Mouse (Mus musculus) liver, embryonic 14.5 days (tissue): ENCODE measurements at regions not wholly inside any gene's neighbourhood (a gene's known extent, or its start where the extent isn't known, plus 50 kb on each side); places are given as distances from the start of the nearest gene placed in this dataset.

ENCODE experiments used
- ATAC-seq: fragments of 200-750 bp; cut with Nextera tagmentation; 2 replicates; pipeline ENCODE4 v1.8.0; 2017; ENCODE audit warnings: moderate number of reproducible peaks, mild to moderate bottlenecking, moderate library complexity; ENCODE audit not compliant: insufficient read depth
- DNase-seq, 3 experiments: peaks; one replicate each; pipeline ENCODE4 v3.0.0-alpha.2; 2012 to 2013; ENCODE audit warnings: low read depth in 3 of 3, low spot score in 3 of 3
- H3K27ac ChIP-seq: fragments of 300-500 bp; sonication (generic); 2 replicates; pipeline ENCODE4 v1.5.1; 2014; ENCODE audit warnings: moderate library complexity, mild to moderate bottlenecking, control low read depth, inconsistent platforms
- H3K27me3 ChIP-seq: fragments of 300-500 bp; sonication (generic); 2 replicates; pipeline ENCODE4 v1.6.1; 2014; ENCODE audit warnings: mild to moderate bottlenecking, low read length, moderate library complexity; ENCODE audit not compliant: control insufficient read depth, insufficient read depth
- H3K36me3 ChIP-seq: fragments of 300-500 bp; sonication (generic); replicated peaks from 2 replicates; pipeline ENCODE4 v1.6.1; 2014; ENCODE audit warnings: low read depth; ENCODE audit not compliant: control insufficient read depth, insufficient read depth
- H3K4me1 ChIP-seq, 2 experiments: fragments of 200-500 bp in 1 of 2; fragments of 300-500 bp in 1 of 2; sonication (generic) in 1 of 2; replicated peaks; 2 replicates each; pipeline ENCODE4 v1.6.1; 2012 to 2014; ENCODE audit warnings: antibody characterized with exemption in 1 of 2, inconsistent platforms in 1 of 2, low read length in 1 of 2; ENCODE audit not compliant: control insufficient read depth in 2 of 2, insufficient read depth in 2 of 2
- H3K4me2 ChIP-seq: fragments of 300-500 bp; sonication (generic); 2 replicates; pipeline ENCODE4 v1.6.1; 2014; ENCODE audit warnings: low read depth, mild to moderate bottlenecking, control low read depth, moderate library complexity
- H3K4me3 ChIP-seq, 2 experiments: fragments of 200-500 bp in 1 of 2; fragments of 300-500 bp in 1 of 2; sonication (generic) in 1 of 2; 2 replicates each; pipeline ENCODE4 v1.5.1; 2012 to 2014; ENCODE audit warnings: low read depth in 2 of 2, low read length in 2 of 2, mild to moderate bottlenecking in 2 of 2, control low read depth in 1 of 2, inconsistent platforms in 1 of 2, moderate library complexity in 1 of 2; ENCODE audit not compliant: insufficient read depth in 1 of 2
- H3K9ac ChIP-seq: fragments of 300-500 bp; sonication (generic); replicated peaks from 2 replicates; pipeline ENCODE4 v1.6.1; 2014; ENCODE audit warnings: mild to moderate bottlenecking, control low read depth, moderate library complexity
- H3K9me3 ChIP-seq: fragments of 300-500 bp; sonication (generic); 2 replicates; pipeline ENCODE4 v1.6.1; 2016; ENCODE audit warnings: low read length, mixed read lengths; ENCODE audit not compliant: control insufficient read depth
- CTCF ChIP-seq: IDR thresholded peaks from 2 replicates; pipeline ENCODE4 v1.5.1; 2016; ENCODE audit warnings: antibody characterized with exemption, low read depth, control low read depth
- EP300 ChIP-seq: IDR thresholded peaks from 2 replicates; pipeline ENCODE4 v1.6.1; 2016; ENCODE audit warnings: antibody characterized with exemption, low read depth
- WGBS: fragments of 180-500 bp; shearing (Covaris S2); extraction: QIAGEN DNeasy Blood & Tissue Kit; methylation state at CpG from one replicate; pipeline ENCODE4 v1.1.7; 2014; ENCODE audit not compliant: insufficient replicate concordance; 5-methylcytosine and 5-hydroxymethylcytosine counted together

DNA sequence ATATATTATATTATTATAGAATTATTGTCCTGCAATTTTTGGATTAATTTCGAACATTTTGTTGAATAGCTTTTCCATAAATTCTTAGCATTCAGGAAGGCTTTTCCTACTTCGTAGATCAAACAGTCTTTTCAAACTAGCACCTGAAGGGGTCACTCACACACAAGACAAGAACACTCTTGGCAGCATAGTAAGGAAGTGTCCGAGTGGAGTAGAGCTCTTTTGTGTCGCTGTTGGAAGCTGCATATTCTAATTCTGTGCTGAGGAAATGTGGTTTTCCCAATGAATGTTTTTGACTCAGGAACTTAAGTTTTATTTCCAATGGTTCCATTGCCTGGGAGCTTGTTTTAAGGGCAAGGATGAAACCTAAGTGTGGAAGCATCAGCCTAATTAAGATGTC lies 290.2 kb upstream of the Fam241a start:
- Histone ChIP-seq H3K4me1 (no peaks in the 10 kb centered on the region), H3K27ac (no peak overlapping the region), H3K9me3 (no peaks in the 10 kb centered on the region), H3K27me3 (no peaks in the 10 kb centered on the region), H3K4me2 (no peak overlapping the region), H3K36me3 (no peaks in the 10 kb centered on the region), H3K9ac (no peak overlapping the region), H3K4me3 (no peak overlapping the region)
- ATAC-seq (no peak), DNase-seq (no peak)
- no peak for TF ChIP-seq EP300
- TF ChIP-seq CTCF, result no peak
- 5% methylated on average over 4 of the region's 4 CpGs for WGBS

- Histone ChIP-seq H3K36me3 (no peaks in the 10 kb centered on the region), H3K4me2 (no peak overlapping the region), H3K9me3 (no peaks in the 10 kb centered on the region), H3K9ac (no peak overlapping the region), H3K4me1 (no peaks in the 10 kb centered on the region), H3K4me3 (no peak overlapping the region), H3K27ac (no peak overlapping the region), H3K27me3 (no peaks in the 10 kb centered on the region)
- no peak for DNase-seq
- WGBS, result 62% methylated on average over 7 of the region's 7 CpGs
- TF ChIP-seq CTCF, result no peak
- no peak for TF ChIP-seq EP300
- no peak for ATAC-seq
Observed at GRCm38 (mm10) chr3:128181221-128181908, 285.2 kb upstream of the Fam241a start.

DNA sequence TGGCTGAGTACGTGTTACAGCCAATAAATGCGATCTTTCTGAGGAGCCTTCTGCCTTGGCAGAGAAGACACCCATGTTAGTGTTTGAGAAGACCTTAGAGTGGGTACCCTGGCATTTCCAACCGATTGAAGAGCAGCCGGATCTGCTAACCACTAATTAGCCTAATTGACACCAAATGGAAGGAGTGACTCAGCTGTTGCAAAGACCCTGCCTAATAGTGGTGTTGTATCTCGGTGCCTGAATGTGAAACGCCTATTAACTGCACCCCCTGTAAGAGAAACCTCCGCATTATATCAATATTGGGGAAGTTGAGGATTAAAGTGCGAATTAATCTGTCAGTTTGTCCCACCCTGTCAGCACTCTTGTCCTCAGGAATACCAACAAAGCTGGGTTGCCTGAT lies 253.1 kb upstream of the Fam241a start:
- 57% methylated on average over 8 of the region's 8 CpGs for WGBS
- Histone ChIP-seq H3K4me2 (no peak overlapping the region), H3K9me3 (no peaks in the 10 kb centered on the region), H3K4me3 (no peak overlapping the region), H3K9ac (no peak overlapping the region), H3K4me1 (no peaks in the 10 kb centered on the region), H3K27me3 (no peaks in the 10 kb centered on the region), H3K27ac (no peak overlapping the region), H3K36me3 (no peaks in the 10 kb centered on the region)
- DNase-seq (no peak), ATAC-seq (no peak)
- TF ChIP-seq CTCF, result no peak
- no peak for TF ChIP-seq EP300

DNA sequence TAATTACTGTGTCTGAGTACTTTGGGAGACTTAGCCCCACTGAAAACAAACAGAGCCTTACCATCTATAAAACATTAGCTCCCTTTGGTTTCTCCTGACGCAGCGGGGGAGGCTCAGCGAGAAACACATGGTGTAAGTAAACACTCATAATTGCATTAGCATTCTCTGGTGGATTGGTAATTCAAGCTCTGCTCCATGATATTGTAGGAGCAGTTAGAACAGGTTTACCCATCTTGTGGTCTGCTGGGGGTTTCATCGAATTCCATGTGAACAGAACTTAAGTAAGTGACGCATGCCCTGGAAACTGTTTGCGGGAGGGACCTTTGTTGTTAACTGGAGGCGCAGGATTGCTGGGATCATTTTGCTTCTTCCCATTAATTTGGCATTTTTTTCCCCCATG lies 249.2 kb upstream of the Fam241a start:
- Histone ChIP-seq H3K9ac (no peak overlapping the region), H3K4me2 (no peak overlapping the region), H3K9me3 (no peaks in the 10 kb centered on the region), H3K27ac (no peak overlapping the region), H3K4me1 (no peaks in the 10 kb centered on the region), H3K4me3 (no peak overlapping the region), H3K36me3 (no peaks in the 10 kb centered on the region), H3K27me3 (no peaks in the 10 kb centered on the region)
- DNase-seq (no peak), ATAC-seq (no peak)
- 76% methylated on average over 7 of the region's 7 CpGs for WGBS
- TF ChIP-seq CTCF (no peak), EP300 (no peak)

GRCm38 (mm10) chr3:128127836-128128235 lies 231.7 kb upstream of the Fam241a start:
- TF ChIP-seq CTCF, result no peak
- TF ChIP-seq EP300, result no peak
- Histone ChIP-seq H3K4me2 (no peak overlapping the region), H3K9ac (no peak overlapping the region), H3K27me3 (no peaks in the 10 kb centered on the region), H3K27ac (no peak overlapping the region), H3K9me3 (no peaks in the 10 kb centered on the region), H3K4me1 (no peaks in the 10 kb centered on the region), H3K4me3 (no peak overlapping the region), H3K36me3 (no peaks in the 10 kb centered on the region)
- ATAC-seq (peak; percentile 52; the same call in 1 of the 2 replicates), DNase-seq (no peak)
- WGBS, result 52% methylated on average over 5 of the region's 5 CpGs
